Mouse (Mus musculus): ENCODE data around the gene Atp8b2.
A peak's percentile ranks its signal among the peaks of the same experiment; 100 is the strongest.

The Atp8b2 gene

DNA sequence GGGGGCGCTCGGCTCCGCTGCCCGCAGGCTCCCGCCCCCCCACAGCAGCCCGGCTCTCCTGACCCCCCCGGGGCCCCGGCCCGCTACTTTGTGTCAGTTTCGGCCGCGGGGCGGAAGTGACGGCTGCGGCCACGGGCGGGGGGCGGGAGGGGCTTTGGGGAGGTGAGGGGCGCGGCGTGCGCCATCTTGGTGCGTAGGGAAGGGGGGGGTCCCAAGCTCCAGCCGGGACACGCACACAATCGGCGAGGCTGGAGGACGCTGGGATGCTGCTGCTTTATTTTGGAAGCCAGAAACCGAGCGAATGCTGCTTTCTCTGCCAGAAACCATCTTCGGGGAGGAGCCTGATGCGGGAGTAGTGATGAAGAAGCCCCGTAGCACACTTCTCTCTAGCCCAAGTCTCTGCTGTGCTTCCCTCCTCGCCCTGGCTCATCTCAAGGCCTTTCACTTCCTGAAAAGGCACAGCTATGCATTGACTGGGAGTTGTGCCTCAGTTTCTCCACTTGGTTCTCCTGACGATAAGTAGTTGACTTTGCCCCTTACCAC, at the start of gene Atp8b2:
Gene Atp8b2, minus strand, starts transcription at position 288 of the 543 bp plus-strand sequence.
- peak; percentile 71 for DNase-seq (ENCODE audit: low spot score in 2 of 2)

DNA sequence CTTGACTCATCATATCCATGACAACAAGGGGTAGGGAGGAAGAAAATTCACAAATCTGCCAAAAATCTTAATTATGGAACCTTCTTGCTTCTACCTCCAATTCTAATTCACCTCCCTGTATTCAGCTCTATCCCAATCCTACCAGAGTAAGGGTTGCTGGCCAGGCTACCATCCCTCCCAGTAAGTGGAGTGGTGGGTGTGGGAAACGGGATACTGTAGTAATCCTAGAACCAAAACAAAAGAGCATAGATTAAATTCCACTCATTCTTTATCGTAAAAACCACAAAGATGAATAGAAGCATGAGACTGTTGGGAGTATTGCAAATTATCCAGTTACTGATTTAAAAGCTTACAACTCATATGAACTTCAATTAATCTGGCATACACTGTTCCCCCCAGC, 47.0 kb upstream of the Atp8b2 start:
- no peak for DNase-seq (ENCODE audit: low spot score in 2 of 2)

GRCm38 (mm10) chr3:90004091-90004796, 40.9 kb upstream of the Atp8b2 start:
- DNase-seq (ENCODE audit: low spot score in 2 of 2) = no peak

DNA sequence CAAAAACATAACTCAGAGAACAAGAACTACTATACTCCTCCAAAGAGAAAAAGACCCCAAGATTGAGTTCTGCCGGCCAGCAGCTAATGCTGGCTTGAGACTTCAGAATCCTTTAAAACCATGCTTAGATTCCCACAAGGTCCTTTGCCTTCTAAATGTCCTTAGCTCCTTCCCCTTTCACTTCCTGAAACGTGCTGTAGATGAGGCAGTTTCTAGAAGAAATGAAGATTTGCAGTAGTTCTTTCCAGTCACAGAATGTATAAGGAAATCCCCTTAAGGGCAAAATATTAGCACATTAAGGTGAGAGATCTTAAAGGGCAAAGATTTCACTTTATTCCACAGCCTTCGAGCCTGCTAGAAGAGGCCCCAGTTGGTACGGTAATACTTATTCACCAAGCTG, 36.5 kb upstream of the Atp8b2 start:
- DNase-seq (ENCODE audit: low spot score in 2 of 2) = no peak

DNA sequence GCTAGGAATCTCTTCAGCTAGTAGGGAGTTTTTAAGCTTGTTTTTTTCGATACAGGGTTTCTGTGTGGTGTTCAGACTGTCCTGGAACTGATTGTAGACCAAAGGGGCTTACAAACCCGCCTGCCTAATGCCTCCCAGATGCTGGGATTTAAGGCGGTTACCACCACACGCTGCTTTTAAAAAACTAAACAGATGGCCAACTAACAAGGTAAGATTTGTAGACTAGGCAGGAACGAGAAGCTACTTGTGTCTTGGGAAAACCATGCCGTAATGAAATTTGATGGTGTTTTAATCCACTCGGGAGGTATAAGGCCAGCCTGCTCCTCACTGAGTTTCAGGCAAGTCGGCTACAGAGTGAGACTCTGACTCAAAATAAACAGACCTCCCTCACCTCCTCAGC, 35.8 kb upstream of the Atp8b2 start:
- DNase-seq (ENCODE audit: low spot score in 2 of 2) = no peak

GRCm38 (mm10) chr3:89998612-89999054, 35.3 kb upstream of the Atp8b2 start, which contains the start of gene Hax1:
Gene Hax1 (minus strand): TSS chr3:89998780.
- peak; percentile 86 to 92 for DNase-seq (ENCODE audit: low spot score in 2 of 2)

- DNase-seq (ENCODE audit: low spot score in 2 of 2) = no peak
Observed at GRCm38 (mm10) chr3:89997791-89998495, 34.6 kb upstream of the Atp8b2 start.

- DNase-seq (ENCODE audit: low spot score in 2 of 2) = no peak
Observed at GRCm38 (mm10) chr3:89994807-89995515, 31.7 kb upstream of the Atp8b2 start.

- no peak for DNase-seq (ENCODE audit: low spot score in 2 of 2)
Observed at GRCm38 (mm10) chr3:89987822-89988221, 24.5 kb upstream of the Atp8b2 start.

- DNase-seq (ENCODE audit: low spot score in 2 of 2) = no peak
Observed at GRCm38 (mm10) chr3:89987211-89987610, 23.9 kb upstream of the Atp8b2 start.

DNA sequence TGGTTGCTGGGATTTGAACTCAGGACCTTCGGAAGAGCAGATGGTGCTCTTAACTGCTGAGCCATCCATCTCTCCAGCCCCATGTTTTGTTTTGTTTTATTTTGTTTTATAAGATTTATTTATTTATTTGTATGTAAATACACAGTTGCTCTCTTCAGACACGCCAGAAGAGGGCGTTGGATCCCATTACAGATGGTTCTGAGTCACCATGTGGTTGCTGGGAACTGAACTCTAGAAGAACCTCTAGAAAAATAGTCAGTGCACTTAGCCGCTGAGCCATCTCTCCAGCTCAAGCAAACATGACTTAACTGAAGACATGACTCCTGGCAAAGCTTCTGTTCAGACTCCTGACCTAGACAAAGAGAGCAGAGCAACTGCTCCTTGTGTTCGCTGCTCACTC, 19.1 kb upstream of the Atp8b2 start:
- no peak for DNase-seq (ENCODE audit: low spot score in 2 of 2)

- DNase-seq (ENCODE audit: low spot score in 2 of 2) = no peak
Observed at GRCm38 (mm10) chr3:89976859-89977258, 13.6 kb upstream of the Atp8b2 start.

DNA sequence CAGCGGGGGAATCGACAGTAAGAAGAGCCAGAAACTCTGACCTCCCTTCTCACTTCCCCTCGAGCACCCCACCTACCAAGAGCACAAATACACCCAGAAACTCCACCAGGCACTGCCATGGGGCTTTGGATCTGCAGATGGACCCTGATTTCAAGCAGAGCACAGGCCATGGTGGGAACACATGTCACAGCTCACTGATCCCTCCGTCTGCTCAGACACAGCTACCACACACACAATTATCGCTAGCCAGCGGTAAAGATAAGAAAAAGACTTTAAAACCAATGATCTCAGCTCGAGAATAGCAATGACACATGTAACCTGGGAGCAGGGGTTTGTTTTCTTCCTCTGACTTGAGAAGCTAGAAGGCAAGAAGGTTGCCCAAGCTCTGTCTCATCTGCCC, 5.2 kb upstream of the Atp8b2 start:
- no peak for DNase-seq (ENCODE audit: low spot score in 2 of 2)

GRCm38 (mm10) chr3:89966946-89967345, 3.6 kb upstream of the Atp8b2 start:
- no peak for DNase-seq (ENCODE audit: low spot score in 2 of 2)

DNA sequence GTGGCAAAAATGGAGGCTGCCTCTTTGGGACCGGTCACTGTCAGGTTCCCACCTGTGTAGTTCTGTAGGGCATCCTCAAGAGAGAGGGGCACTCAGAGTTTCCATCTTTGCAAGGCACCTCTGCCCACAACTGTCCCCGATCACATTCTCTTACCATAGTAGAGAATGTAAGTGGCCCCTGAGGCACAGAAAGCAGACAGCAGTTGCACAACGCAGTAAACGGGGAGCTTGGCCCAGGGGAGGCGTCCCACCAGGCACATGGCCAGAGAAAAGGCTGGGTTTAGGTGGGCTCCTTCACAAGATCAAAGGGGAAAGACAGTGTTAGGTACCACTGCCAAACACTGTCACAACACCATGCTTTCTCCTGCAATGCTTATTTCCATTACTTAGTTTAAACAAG, 2.7 kb upstream of the Atp8b2 start:
- DNase-seq (ENCODE audit: low spot score in 2 of 2) = no peak

DNA sequence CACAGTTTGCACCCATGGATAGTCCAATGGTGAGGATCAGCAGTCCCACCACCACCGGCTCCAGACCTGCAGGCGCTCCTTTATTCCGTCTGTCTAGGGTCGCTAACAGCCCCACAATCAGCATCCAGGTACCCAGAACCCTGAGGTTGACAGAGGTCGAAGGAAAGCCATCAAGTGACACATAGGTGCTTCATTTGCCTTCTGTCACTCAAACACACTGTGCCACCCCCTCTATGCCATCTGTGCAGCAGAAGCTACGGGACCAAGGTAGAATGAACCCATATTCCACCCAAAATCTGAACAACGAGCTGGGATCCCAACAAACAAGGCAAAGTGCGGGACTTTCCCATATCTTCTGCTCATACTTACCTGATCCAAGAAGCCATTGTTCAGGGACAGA, 2.2 kb upstream of the Atp8b2 start:
- no peak for DNase-seq (ENCODE audit: low spot score in 2 of 2)

DNA sequence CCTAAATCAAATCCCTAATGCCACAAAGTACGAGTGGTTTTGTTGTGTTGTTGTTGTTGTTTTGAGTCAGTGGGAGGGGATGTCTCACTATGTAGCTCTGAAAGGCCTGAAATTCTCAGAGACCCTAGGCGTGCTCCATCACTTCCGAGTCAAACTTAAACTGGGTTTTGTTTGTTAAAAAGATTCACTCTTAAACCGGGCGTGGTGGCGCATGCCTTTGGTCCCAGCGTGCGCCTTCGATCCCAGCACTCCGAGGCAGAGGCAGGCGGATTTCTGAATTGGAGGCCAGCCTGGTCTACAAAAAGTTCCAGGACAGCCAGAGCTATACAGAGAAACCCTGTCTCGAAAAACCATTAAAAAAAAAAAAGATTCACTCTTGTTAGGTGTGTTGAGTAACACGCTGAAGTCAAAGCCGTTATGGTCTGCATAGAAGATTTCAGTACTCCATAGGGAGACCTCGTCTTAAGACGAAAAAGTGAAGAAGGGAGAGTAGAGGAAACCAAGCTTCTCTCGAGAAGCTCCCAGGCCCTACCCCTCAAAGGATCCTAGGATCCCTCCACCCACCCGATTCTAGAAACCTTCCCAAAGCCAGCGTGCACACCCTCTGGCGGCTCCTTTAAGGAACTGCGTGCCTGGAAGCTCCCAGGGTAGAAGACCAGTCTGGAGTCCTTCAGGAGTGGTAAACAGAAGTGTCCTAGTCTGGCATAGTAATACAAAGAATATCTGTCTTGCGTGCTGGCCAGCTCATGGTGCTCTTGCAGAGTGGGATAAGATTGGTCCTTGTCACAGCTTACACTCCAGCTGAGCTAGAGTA, 825 bp upstream of the Atp8b2 start:
- DNase-seq (ENCODE audit: low spot score in 2 of 2) = peak; percentile 61 to 74

DNA sequence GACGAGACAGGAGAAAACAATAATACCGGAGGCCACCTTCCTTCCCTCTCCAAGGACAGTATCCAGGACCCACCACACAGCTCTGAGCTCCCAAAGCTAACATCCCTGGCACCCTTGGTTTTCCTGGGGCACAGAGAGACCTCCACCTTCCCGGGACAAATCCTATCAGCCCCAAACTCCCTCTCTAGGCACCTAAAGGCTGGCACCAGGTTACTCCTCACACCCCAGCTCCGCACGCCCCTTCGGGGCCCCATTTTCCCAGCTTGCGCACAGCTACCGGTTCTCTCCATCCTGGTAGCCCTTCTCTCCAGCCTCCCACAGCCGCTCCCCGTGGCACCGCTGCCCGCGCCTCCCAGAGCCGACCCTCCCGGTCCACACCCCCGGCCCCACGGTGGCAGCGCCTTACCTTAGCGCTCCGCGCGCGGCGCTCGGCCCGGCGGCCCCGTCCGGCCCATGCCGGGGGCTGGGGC, 522 bp downstream of the Atp8b2 start:
- peak in 1 of 2 experiments; percentile 42 for DNase-seq (ENCODE audit: low spot score in 2 of 2)

- DNase-seq (ENCODE audit: low spot score in 2 of 2) = peak in 1 of 2 experiments; percentile 45
Observed at GRCm38 (mm10) chr3:89962059-89962750, 1.1 kb downstream of the Atp8b2 start.

- DNase-seq (ENCODE audit: low spot score in 2 of 2) = no peak
Observed at GRCm38 (mm10) chr3:89961436-89961835, 1.9 kb downstream of the Atp8b2 start.

DNA sequence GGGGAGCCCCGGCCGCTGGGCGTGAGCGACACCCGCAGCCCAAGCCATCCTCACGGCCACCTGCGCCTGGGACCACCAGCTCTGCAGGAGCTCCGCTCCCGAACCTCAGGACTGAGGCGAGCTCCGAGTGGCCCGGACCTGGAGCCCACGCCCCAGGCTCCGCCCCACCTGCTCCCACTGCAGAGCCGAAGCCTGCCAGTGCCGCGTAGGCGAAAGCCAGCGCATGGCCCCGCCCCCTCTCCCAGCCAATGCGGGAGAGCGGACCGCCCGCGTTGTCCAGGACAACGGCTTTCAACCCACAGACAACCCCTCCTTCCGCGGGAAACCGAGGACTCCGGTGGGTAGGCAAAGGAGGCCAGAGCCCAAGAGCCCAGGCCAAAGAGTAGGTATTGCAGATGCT, 2.8 kb downstream of the Atp8b2 start:
- DNase-seq (ENCODE audit: low spot score in 2 of 2) = peak; percentile 91 to 93
